Mouse (Mus musculus) cortical plate, adult 2 months (tissue): Measurements from ENCODE around the gene Abcd1.

ENCODE experiments used
- CTCF ChIP-seq: fragments of 200-500 bp; IDR thresholded peaks from 2 replicates; pipeline ENCODE4 v1.5.1; 2011; ENCODE audit warnings: mild to moderate bottlenecking, control low read depth, low read length; ENCODE audit not compliant: insufficient read depth; ENCODE audit errors: extremely low read depth
- POLR2A ChIP-seq: fragments of 200-500 bp; IDR thresholded peaks from 2 replicates; pipeline ENCODE4 v1.6.1; 2011; ENCODE audit warnings: mild to moderate bottlenecking, low read length, control low read depth; ENCODE audit not compliant: insufficient read depth; ENCODE audit errors: extremely low read depth

DNA sequence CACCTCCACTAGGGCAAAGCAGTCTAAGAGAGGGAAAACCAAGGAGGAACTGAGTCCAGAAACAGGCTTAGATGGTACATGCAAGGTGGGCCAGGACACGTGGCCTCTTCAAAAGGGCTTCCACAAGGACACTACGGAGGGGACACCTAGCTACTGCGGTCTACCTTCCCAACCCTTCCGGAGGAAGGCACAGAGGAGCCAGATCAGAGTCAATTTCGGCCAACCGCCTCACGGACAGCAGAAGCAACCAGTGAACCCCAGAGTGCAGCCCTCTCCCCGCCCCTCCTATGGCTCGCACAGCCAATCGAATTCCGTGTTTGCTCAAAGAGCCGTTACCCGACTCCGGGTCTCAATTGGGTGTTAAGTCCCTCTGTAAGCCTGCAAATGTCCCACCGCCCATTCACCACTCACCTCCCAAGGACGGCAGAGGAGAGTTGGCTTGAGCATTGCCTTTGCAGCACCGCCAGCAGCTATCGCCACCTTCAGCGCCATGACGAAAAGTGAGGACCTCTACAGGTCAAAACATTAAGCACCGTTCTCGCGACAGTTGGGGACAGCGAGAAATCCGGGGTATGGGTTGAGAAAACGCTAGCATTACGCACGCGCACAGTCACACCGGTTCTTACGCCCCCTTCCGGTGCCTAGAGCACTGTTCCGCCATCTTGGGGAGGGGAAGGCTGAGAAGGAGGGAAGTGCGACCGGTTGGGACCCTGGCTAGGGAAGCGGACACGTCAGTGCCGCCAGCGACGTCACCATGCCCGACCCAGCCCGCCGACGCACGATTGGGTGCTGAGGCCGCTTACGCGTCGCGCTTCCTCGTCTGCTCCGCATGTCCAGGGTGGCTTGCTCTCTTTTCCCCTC is 70.2 kb downstream of the Abcd1 start, which contains the start of the genes Idh3g and Ssr4:
- no peak for TF ChIP-seq POLR2A
- TF ChIP-seq CTCF, result no peak
